Mouse (Mus musculus) testis, adult 2 months (tissue): ENCODE measurements around the gene H2afz.

Experiments used
- CTCF ChIP-seq: fragments of 200-500 bp; IDR thresholded peaks from 2 replicates; pipeline ENCODE4 v1.5.1; 2012; ENCODE audit warnings: low read depth, mild to moderate bottlenecking, inconsistent platforms, low read length, moderate library complexity; ENCODE audit not compliant: control insufficient read depth, insufficient read depth, insufficient replicate concordance
- POLR2A ChIP-seq: fragments of 200-500 bp; IDR thresholded peaks from 2 replicates; pipeline ENCODE4 v1.6.1; 2012; ENCODE audit warnings: low read depth, mild to moderate bottlenecking, inconsistent platforms, low read length, moderate library complexity; ENCODE audit not compliant: control insufficient read depth

GRCm38 (mm10) chr3:137833698-137834097, 30.6 kb upstream of the H2afz start:
- TF ChIP-seq POLR2A (no peak), CTCF (no peak)
